Mouse (Mus musculus): ENCODE measurements around the gene Lnx1.

GRCm38 (mm10) chr5:74600010-74600409, 102.7 kb downstream of the Lnx1 start:
- TF ChIP-seq POLR2A (IDR thresholded peaks at IDR 0.05; ENCODE audit: insufficient read depth, low read length) = no peak
- TF ChIP-seq CTCF (IDR thresholded peaks at IDR 0.05; ENCODE audit: low read depth, low read length) = no peak

All from ES-Bruce4 (cell line).